Mouse (Mus musculus) heart, postnatal 0 days (tissue): ENCODE data around the gene Tmem213.

Source experiments
- CTCF ChIP-seq: IDR thresholded peaks from 2 replicates; pipeline ENCODE4 v1.5.1; 2016; ENCODE audit warnings: antibody characterized with exemption, control low read depth, low read depth
- EP300 ChIP-seq: IDR thresholded peaks from 2 replicates; pipeline ENCODE4 v1.6.1; 2016; ENCODE audit warnings: antibody characterized with exemption, low read depth

DNA sequence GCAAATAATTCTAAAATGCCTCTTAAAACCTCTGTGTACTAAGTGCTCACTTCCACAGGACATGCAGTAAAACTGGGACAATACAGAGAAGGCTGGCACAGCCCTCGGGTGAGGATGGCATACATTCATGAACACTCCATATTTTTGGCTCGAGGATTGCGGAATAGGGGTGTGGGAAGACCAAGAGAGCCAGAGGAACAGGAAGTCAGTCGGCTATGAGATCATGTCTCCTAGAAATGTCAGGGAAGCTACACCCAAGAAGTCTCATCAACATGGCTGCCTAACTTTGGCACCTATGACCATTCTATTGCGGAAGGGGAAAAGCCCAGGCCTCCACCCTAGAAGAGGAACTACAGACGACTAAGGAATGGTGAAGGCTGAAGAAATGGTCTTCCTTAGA lies 9.3 kb downstream of the Tmem213 start:
- no peak for TF ChIP-seq CTCF
- TF ChIP-seq EP300, result no peak
